ENCODE assay signal across 20 mouse cellular contexts in genomic region chr17:66402791-66403470, GRCm38 (mm10). TPM values are rescaled to one million over a fixed set of nuclear protein-coding genes. Genes with fewer than 3 reads are reported as not detected.
DNase-seq lines count a peak whose midpoint lies in the region; ATAC-seq and TF ChIP-seq lines count a peak whose summit lies in the region.
"Had no signal": no experiment of that assay in that cellular context is flagged by ENCODE, and none has a peak within 500 bp of the region (broad histone marks: within the 10 kb centered on the region; RNA-seq: fewer than 3 reads in every experiment).

No protein-coding gene starts in this region.

- H3K4me1 ChIP-seq in intestine, embryonic 16.5 days (ENCODE audit: control insufficient read depth, insufficient read depth, low read length), result peaks cover 28% of the 10 kb centered on the region
- peaks cover 25% of the 10 kb centered on the region for H3K4me1 ChIP-seq in intestine, embryonic 15.5 days (replicated peaks)
- H3K4me1 ChIP-seq in stomach, embryonic 14.5 days (ENCODE audit: control insufficient read depth, insufficient read depth, low read length), result peaks cover 28% of the 10 kb centered on the region
- H3K4me1 ChIP-seq in stomach, postnatal 0 days (replicated peaks; ENCODE audit: control insufficient read depth, insufficient read depth), result 0 out of 2 replicates have a peak, but pooled peaks cover 2% of the 10 kb centered on the region
- peaks cover 51% of the 10 kb centered on the region for H3K4me1 ChIP-seq in midbrain, embryonic 11.5 days (ENCODE audit: control insufficient read depth, insufficient read depth, low read length)
- H3K4me1 ChIP-seq: megakaryocyte, embryonic 14.5 days had no signal

- DNase-seq in stomach, postnatal 0 days (ENCODE audit: low spot score), result no peak
- peak; percentile 85 for DNase-seq in midbrain, embryonic 11.5 days (ENCODE audit: low spot score, missing footprints)
- DNase-seq in gastrocnemius, adult 2 months, result no peak
- no peak for DNase-seq in layer of hippocampus, postnatal 25 days (ENCODE audit: extremely low spot score in 1 of 2, low spot score in 1 of 2)
- DNase-seq: adrenal gland, adult 8-10 months; cerebellum, adult 9-11 months; thymus, postnatal 25 days had no signal

- H3K9me3 ChIP-seq in intestine, embryonic 16.5 days (ENCODE audit: control insufficient read depth, low read length), result no peaks in the 10 kb centered on the region
- no peaks in the 10 kb centered on the region for H3K9me3 ChIP-seq in intestine, embryonic 15.5 days
- no peaks in the 10 kb centered on the region for H3K9me3 ChIP-seq in stomach, embryonic 14.5 days (ENCODE audit: control insufficient read depth, low read depth, low read length)
- no peaks in the 10 kb centered on the region for H3K9me3 ChIP-seq in stomach, postnatal 0 days (ENCODE audit: control insufficient read depth, low read length)
- H3K9me3 ChIP-seq in midbrain, embryonic 11.5 days (ENCODE audit: control insufficient read depth, low read length), result no peaks in the 10 kb centered on the region
- H3K9me3 ChIP-seq: embryonic facial prominence, embryonic 12.5 days; heart, embryonic 15.5 days; kidney, embryonic 15.5 days; limb, embryonic 13.5 days; stomach, embryonic 15.5 days had no signal

- H3K27me3 ChIP-seq in intestine, embryonic 16.5 days (replicated peaks; ENCODE audit: control insufficient read depth, insufficient read depth, low read length), result no peaks in the 10 kb centered on the region
- H3K27me3 ChIP-seq in intestine, embryonic 15.5 days (replicated peaks), result no peaks in the 10 kb centered on the region
- H3K27me3 ChIP-seq in stomach, embryonic 14.5 days (ENCODE audit: control insufficient read depth, insufficient read depth, low read length), result no peaks in the 10 kb centered on the region
- H3K27me3 ChIP-seq in stomach, postnatal 0 days (ENCODE audit: control insufficient read depth, insufficient read depth, low read length), result no peaks in the 10 kb centered on the region
- no peaks in the 10 kb centered on the region for H3K27me3 ChIP-seq in midbrain, embryonic 11.5 days (ENCODE audit: control insufficient read depth, insufficient read depth, low read length)
- H3K27me3 ChIP-seq: embryonic facial prominence, embryonic 12.5 days; heart, embryonic 15.5 days; stomach, embryonic 15.5 days had no signal

- TF ChIP-seq CTCF in stomach, postnatal 0 days (IDR thresholded peaks at IDR 0.05; ENCODE audit: low read depth), result no peak
- no peak for TF ChIP-seq CTCF in gastrocnemius, adult 2 months (IDR thresholded peaks at IDR 0.05)

- peak overlapping the region; percentile 10; the same call in 1 of the 2 replicates for H3K27ac ChIP-seq in intestine, embryonic 16.5 days (ENCODE audit: low read length)
- H3K27ac ChIP-seq in intestine, embryonic 15.5 days, result no peak overlapping the region
- H3K27ac ChIP-seq in stomach, embryonic 14.5 days (ENCODE audit: low read length), result 0 out of 2 replicates have a peak overlapping the region, but pooled peaks have one; percentile 30
- H3K27ac ChIP-seq in stomach, postnatal 0 days (replicated peaks), result no peak overlapping the region
- no peak overlapping the region; the same call in 1 of the 2 replicates for H3K27ac ChIP-seq in midbrain, embryonic 11.5 days (ENCODE audit: low read depth, low read length)
- H3K27ac ChIP-seq in gastrocnemius, adult 2 months, result no peak overlapping the region
- H3K27ac ChIP-seq: embryonic facial prominence, embryonic 12.5 days; heart, embryonic 15.5 days; kidney, embryonic 15.5 days; layer of hippocampus, adult 2 months; limb, embryonic 13.5 days had no signal

- TF ChIP-seq EP300 in stomach, postnatal 0 days (optimal IDR thresholded peaks at IDR 0.05), result no peak

- H3K4me3 ChIP-seq in intestine, embryonic 16.5 days (ENCODE audit: low read length), result no peak overlapping the region
- H3K4me3 ChIP-seq in intestine, embryonic 15.5 days (replicated peaks), result no peak overlapping the region
- no peak overlapping the region for H3K4me3 ChIP-seq in stomach, embryonic 14.5 days (ENCODE audit: low read depth, low read length)
- H3K4me3 ChIP-seq in stomach, postnatal 0 days (ENCODE audit: low read depth, low read length), result no peak overlapping the region
- H3K4me3 ChIP-seq in midbrain, embryonic 11.5 days (ENCODE audit: low read depth, low read length), result no peak overlapping the region
- no peak overlapping the region for H3K4me3 ChIP-seq in gastrocnemius, adult 2 months
- H3K4me3 ChIP-seq: embryonic facial prominence, embryonic 12.5 days; heart, embryonic 15.5 days; kidney, embryonic 15.5 days; layer of hippocampus, adult 2 months; limb, embryonic 13.5 days; megakaryocyte, embryonic 14.5 days; stomach, embryonic 15.5 days had no signal

- H3K4me2 ChIP-seq in intestine, embryonic 16.5 days (ENCODE audit: low read depth, low read length), result no peak overlapping the region
- no peak overlapping the region for H3K4me2 ChIP-seq in intestine, embryonic 15.5 days (replicated peaks)
- H3K4me2 ChIP-seq in stomach, embryonic 14.5 days (replicated peaks; ENCODE audit: low read depth, low read length), result no peak overlapping the region
- no peak overlapping the region for H3K4me2 ChIP-seq in stomach, postnatal 0 days (replicated peaks; ENCODE audit: low read depth)
- no peak overlapping the region for H3K4me2 ChIP-seq in midbrain, embryonic 11.5 days
- H3K4me2 ChIP-seq: embryonic facial prominence, embryonic 12.5 days; heart, embryonic 15.5 days; kidney, embryonic 15.5 days; limb, embryonic 13.5 days; stomach, embryonic 15.5 days had no signal

- intact Hi-C loops in gastrocnemius, adult 2 months (cut with DNase I), result no loop called here

- WGBS in intestine, embryonic 16.5 days, result 31% methylated on average over 6 of the region's 6 CpGs
- WGBS in intestine, embryonic 15.5 days, result 29% methylated on average over 6 of the region's 6 CpGs
- 34% methylated on average over 6 of the region's 6 CpGs for WGBS in stomach, embryonic 14.5 days
- WGBS in stomach, postnatal 0 days, result 34% methylated on average over 6 of the region's 6 CpGs
- 10% methylated on average over 6 of the region's 6 CpGs for WGBS in midbrain, embryonic 11.5 days

- H3K9ac ChIP-seq in intestine, embryonic 16.5 days (ENCODE audit: low read depth, low read length), result no peak overlapping the region
- no peak overlapping the region for H3K9ac ChIP-seq in intestine, embryonic 15.5 days
- H3K9ac ChIP-seq in stomach, embryonic 14.5 days (replicated peaks; ENCODE audit: low read depth, low read length), result no peak overlapping the region
- no peak overlapping the region for H3K9ac ChIP-seq in stomach, postnatal 0 days (ENCODE audit: low read length)
- 0 out of 2 replicates have a peak overlapping the region, but pooled peaks have one; percentile 16 for H3K9ac ChIP-seq in midbrain, embryonic 11.5 days (ENCODE audit: low read length)
- H3K9ac ChIP-seq: embryonic facial prominence, embryonic 12.5 days; heart, embryonic 15.5 days; kidney, embryonic 15.5 days; limb, embryonic 13.5 days; stomach, embryonic 15.5 days had no signal

- no peak for ATAC-seq in intestine, embryonic 16.5 days
- no peak for ATAC-seq in intestine, embryonic 15.5 days
- ATAC-seq in stomach, embryonic 14.5 days (ENCODE audit: insufficient number of reproducible peaks, insufficient read depth, low FRiP score, low read depth), result no peak
- no peak for ATAC-seq in stomach, postnatal 0 days (ENCODE audit: low FRiP score, low TSS enrichment)
- ATAC-seq in midbrain, embryonic 11.5 days (ENCODE audit: low FRiP score), result no peak
- ATAC-seq: CD4-positive, CD25-positive, alpha-beta regulatory T cell, adult 4 months had no signal

- H3K36me3 ChIP-seq in intestine, embryonic 16.5 days (ENCODE audit: control insufficient read depth, insufficient read depth, low read length), result no peaks in the 10 kb centered on the region
- no peaks in the 10 kb centered on the region for H3K36me3 ChIP-seq in intestine, embryonic 15.5 days
- no peaks in the 10 kb centered on the region for H3K36me3 ChIP-seq in stomach, embryonic 14.5 days (ENCODE audit: control insufficient read depth, insufficient read depth, low read length)
- no peaks in the 10 kb centered on the region for H3K36me3 ChIP-seq in stomach, postnatal 0 days (ENCODE audit: control insufficient read depth, insufficient read depth, low read length)
- no peaks in the 10 kb centered on the region for H3K36me3 ChIP-seq in midbrain, embryonic 11.5 days (ENCODE audit: control insufficient read depth, insufficient read depth, low read length)
- H3K36me3 ChIP-seq: embryonic facial prominence, embryonic 12.5 days; heart, embryonic 15.5 days; kidney, embryonic 15.5 days; limb, embryonic 13.5 days; stomach, embryonic 15.5 days had no signal

RNA-seq across cellular contexts. Expression of gene Mtcl1, which starts 46.6 kb away (rescaled TPM):
- polyA plus RNA-seq in intestine, embryonic 16.5 days (2015; fragmentation: Nextera tagmentation; extraction: Ambion mirVana), result 4.0 and 4.1 TPM in 2 replicates
- polyA plus RNA-seq in intestine, embryonic 15.5 days (2015; fragmentation: Nextera tagmentation; extraction: Ambion mirVana), result 5.0 and 5.5 TPM in 2 replicates
- 13.2 and 14.7 TPM in 2 replicates for polyA plus RNA-seq in stomach, embryonic 14.5 days (2014; fragmentation: Nextera tagmentation; extraction: Ambion mirVana)
- polyA plus RNA-seq in stomach, postnatal 0 days (2015; fragmentation: Nextera tagmentation; extraction: Ambion mirVana), result 1.8 and 2.2 TPM in 2 replicates
- polyA plus RNA-seq in midbrain, embryonic 11.5 days (2014; fragmentation: Nextera tagmentation; extraction: Ambion mirVana), result 43.5 and 47.3 TPM in 2 replicates
- 1 to 10 TPM; 5.5 to 8.4 TPM for total RNA-seq in gastrocnemius, adult 2 months (2021)
- 10 to 100 TPM; 30.7 to 37.8 TPM for total RNA-seq in layer of hippocampus, postnatal 25 days (2021)
- total RNA-seq: granulocyte monocyte progenitor cell, adult 5-6 weeks; MEL had no signal

Comparison
In these comparisons a context has a peak if more than half of its experiments do, and no peak if none do; other contexts are left out.
1. H3K27ac ChIP-seq: peak in intestine, embryonic 16.5 days (single experiment) and stomach, embryonic 14.5 days (single experiment); none in intestine, embryonic 15.5 days (single experiment), stomach, postnatal 0 days (single experiment), midbrain, embryonic 11.5 days (single experiment) and gastrocnemius, adult 2 months (single experiment).